Mouse (Mus musculus) heart, adult 9 months (tissue): ENCODE measurements at regions not wholly inside any gene's neighbourhood (a gene's known extent, or its start where the extent isn't known, plus 50 kb on each side); places are given as distances from the start of the nearest gene placed in this dataset.

Experiments used
- DNase-seq, 2 experiments: peaks; one replicate each; pipeline ENCODE4 v3.0.0; 2022; ENCODE audit warnings: low spot score in 2 of 2

DNA sequence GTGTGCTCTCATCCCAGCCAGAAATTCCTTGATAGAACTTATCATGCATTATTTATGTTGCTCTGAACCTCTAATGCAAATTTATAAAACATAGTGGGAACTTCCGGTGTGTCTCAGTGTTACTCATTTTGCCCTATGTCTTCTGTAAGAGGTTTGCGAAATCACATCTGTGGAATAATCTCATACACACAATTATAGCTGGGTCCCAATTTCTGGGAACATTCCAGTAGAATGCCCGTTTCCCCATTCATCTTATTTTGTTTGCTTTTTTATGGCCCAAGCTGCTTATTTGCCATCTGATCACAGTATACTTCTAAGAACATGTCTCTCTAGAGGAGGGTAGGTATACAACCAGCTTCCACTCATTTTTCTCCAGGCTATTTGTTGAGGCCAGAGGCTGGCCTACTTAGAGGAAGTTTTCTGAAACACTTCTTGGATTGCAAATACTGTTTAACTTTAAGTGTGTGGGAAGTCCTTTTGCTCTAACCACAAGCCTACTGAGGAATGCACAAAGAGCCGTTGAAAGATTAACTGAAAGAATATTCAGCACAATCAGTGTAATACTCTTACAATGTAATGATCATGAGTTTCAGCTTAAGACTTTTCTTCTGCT lies 474.1 kb upstream of the Slit2 start:
- no peak for DNase-seq

DNA sequence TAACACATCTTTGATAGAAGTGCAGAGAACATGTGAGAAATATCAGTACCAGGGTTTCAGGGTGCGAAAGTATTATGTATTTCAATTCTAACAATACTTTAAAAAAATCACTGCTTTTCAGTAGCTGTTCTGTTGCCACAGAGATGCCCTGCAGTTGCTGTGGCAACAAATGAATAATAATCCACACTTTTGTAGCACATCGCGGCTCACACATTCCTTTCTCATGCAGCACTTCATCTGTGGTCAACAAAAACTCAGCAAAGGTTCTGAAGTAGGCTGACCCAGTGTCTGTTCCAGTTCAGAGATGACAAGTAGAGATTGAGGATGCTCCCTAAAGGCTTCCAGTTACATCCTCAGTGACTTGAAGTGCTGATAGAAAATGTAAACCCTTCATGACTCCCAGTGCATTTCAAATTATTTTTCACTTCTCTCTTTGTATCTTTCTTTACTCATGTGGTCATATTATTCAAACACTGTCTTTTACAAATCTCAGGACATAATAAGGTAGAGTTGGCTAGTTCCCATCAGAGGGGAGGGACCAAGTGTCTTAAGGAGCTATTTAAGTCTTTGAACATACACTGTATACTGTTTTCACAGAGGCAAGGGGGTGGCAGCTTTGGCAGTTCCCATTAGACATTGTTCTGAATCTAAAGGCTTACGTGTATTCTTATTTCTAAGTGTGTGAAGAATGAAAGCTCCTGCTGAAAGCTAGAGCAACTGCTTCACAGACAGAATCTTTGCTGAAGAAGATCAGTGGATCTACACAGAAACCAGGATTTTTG lies 460.6 kb upstream of the Slit2 start:
- DNase-seq: no peak

DNA sequence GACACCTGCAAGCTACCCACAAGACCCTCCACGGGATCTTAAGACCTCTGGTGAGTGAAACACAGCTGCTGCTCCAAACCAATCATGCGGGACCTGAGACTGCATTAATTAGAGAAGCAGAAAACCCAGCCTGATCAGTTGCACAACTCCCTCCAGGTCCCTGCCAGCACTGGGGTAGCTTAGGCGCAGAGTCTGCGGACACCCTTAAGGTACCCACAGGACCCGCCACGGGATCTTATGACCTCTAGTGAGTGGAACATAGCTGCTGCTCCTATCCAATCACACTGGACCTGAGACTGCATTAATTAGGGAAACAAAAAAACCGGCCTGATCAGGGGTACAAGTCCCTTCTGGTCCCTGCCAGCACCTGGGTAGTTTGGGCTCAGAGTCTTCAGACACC lies 454.3 kb upstream of the Slit2 start:
- no peak for DNase-seq

DNA sequence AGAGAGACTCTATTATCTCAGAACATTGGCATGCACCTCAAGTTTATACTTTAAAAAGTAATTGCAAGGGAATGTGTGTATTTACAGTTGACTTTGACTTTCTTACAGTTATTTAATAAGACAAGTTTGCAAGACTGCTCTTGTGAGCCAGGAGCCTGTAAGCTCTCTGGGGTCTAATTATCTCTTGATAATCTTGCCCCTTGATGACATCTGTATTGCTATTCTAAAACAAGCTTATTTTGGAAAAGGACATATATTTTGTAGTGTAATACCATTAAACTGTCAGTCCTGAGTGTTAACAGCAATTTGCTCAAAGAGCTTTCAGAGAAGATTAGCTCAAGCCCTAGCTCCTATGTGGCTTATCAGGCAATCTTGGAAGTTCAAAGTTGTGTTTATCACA lies 445.4 kb upstream of the Slit2 start:
- no peak for DNase-seq

DNA sequence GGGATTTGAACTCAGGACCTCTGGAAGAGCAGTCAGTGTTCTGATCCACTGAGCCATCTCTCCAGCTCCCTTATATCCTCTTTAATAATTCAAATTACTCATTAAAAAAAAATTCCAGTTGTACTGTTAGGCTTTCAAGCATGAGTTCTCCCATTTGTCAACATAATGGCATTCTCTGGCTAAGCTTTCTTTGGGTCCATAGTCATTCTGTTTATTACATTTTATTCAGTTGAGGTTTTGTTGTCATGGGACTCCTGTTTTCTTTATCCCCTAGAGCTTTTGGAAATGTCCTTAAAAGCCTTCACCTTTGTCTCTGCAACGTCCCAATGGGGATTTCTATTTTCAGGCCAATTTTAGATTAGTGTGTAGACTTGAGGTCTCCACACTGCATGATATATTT lies 440.7 kb upstream of the Slit2 start:
- DNase-seq: no peak

DNA sequence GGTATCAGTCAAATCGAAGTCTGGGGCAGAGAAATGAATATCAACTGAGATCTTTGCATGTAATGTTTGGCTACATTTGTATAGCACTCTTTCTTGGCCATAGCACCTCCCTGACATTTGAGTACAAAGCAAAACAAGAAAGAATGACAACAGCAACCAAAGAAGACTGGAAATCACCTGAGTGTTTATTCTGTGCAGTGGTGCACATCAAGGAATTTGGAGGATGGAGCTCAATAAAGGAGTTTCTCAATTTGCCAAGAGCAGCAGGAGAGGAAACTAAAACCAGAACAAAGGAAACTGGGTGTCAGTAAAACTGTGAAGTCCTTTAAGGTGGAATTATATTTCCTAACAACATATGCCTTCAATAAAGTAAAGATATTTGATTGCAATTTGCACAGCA lies 426.2 kb upstream of the Slit2 start:
- no peak for DNase-seq

DNA sequence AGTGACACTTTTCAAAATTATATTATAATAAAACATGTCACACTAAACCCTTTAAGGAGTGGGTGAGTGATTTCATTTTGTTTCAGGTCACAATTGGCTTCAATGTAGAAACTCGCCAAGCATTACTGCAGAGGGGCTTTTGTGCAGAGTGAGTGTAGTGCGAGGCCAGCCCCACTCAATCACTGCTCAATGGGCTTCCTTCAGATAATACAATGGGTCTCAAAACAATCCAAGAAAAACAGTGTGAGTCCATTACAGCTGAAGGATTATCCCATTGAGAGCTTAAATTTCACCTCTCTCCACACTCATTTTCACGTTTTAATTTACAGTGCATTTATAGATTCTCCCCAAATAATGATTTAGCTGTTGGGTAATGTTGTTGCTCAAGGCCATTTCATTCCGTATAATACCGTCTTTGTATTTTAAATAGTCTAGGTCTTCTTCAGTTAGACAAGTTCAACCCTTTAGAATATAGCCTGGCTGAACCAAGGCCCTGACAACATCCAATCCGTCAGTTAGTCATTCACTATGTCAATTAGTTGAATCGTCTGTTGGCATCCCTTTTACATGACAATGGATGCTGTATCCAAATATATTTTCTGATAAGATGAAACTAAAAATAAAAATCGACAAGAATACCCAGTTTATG lies 425.7 kb upstream of the Slit2 start:
- DNase-seq: no peak
